In genomic region chr15:102592674-102593073, GRCm38 (mm10) we compare ENCODE assay signal across 14 mouse cellular contexts. TPM values are rescaled to one million over a fixed set of nuclear protein-coding genes. Genes with fewer than 3 reads are reported as not detected.
DNase-seq lines count a peak whose midpoint lies in the region; ATAC-seq and TF ChIP-seq lines count a peak whose summit lies in the region.
"Had no signal": no experiment of that assay in that cellular context is flagged by ENCODE, and none has a peak within 500 bp of the region (broad histone marks: within the 10 kb centered on the region; RNA-seq: fewer than 3 reads in every experiment).

No protein-coding gene starts in this region.

- no peak overlapping the region for H3K4me3 ChIP-seq in midbrain, embryonic 14.5 days (replicated peaks; ENCODE audit: low read depth, low read length)
- H3K4me3 ChIP-seq in midbrain, embryonic 10.5 days, result no peak overlapping the region
- H3K4me3 ChIP-seq in stomach, postnatal 0 days (ENCODE audit: low read depth, low read length), result no peak overlapping the region
- H3K4me3 ChIP-seq: embryonic facial prominence, embryonic 13.5 days; limb, embryonic 15.5 days had no signal

- peaks cover 9% of the 10 kb centered on the region; the same call in 1 of the 2 replicates for H3K4me1 ChIP-seq in midbrain, embryonic 14.5 days (ENCODE audit: control insufficient read depth, insufficient read depth, low read length)
- H3K4me1 ChIP-seq in midbrain, embryonic 10.5 days, result no peaks in the 10 kb centered on the region
- H3K4me1 ChIP-seq in stomach, postnatal 0 days (replicated peaks; ENCODE audit: control insufficient read depth, insufficient read depth), result 0 out of 2 replicates have a peak, but pooled peaks cover 5% of the 10 kb centered on the region

- no peaks in the 10 kb centered on the region for H3K36me3 ChIP-seq in midbrain, embryonic 14.5 days (ENCODE audit: control insufficient read depth, insufficient read depth, low read length)
- H3K36me3 ChIP-seq in midbrain, embryonic 10.5 days, result peaks cover 6% of the 10 kb centered on the region; the same call in 1 of the 2 replicates
- 0 out of 2 replicates have a peak, but pooled peaks cover 2% of the 10 kb centered on the region for H3K36me3 ChIP-seq in stomach, postnatal 0 days (ENCODE audit: control insufficient read depth, insufficient read depth, low read length)

- 36% methylated on average over 1 of the region's 1 CpGs for WGBS in midbrain, embryonic 14.5 days
- WGBS in midbrain, embryonic 10.5 days, result 71% methylated on average over 1 of the region's 1 CpGs
- 27% methylated on average over 1 of the region's 1 CpGs for WGBS in stomach, postnatal 0 days

- no peaks in the 10 kb centered on the region for H3K27me3 ChIP-seq in midbrain, embryonic 14.5 days (ENCODE audit: control insufficient read depth, insufficient read depth, low read length)
- H3K27me3 ChIP-seq in midbrain, embryonic 10.5 days (ENCODE audit: low read depth, poor library complexity, severe bottlenecking), result no peaks in the 10 kb centered on the region
- H3K27me3 ChIP-seq in Patski, result no peaks in the 10 kb centered on the region
- H3K27me3 ChIP-seq in stomach, postnatal 0 days (ENCODE audit: control insufficient read depth, insufficient read depth, low read length), result no peaks in the 10 kb centered on the region
- H3K27me3 ChIP-seq: embryonic facial prominence, embryonic 13.5 days; limb, embryonic 15.5 days had no signal

- H3K9me3 ChIP-seq in midbrain, embryonic 14.5 days (ENCODE audit: control insufficient read depth, low read length), result no peaks in the 10 kb centered on the region
- no peaks in the 10 kb centered on the region for H3K9me3 ChIP-seq in midbrain, embryonic 10.5 days (replicated peaks)
- no peaks in the 10 kb centered on the region for H3K9me3 ChIP-seq in stomach, postnatal 0 days (ENCODE audit: control insufficient read depth, low read length)
- H3K9me3 ChIP-seq: embryonic facial prominence, embryonic 13.5 days; G1E; limb, embryonic 15.5 days had no signal

- DNase-seq in kidney, adult 9 months, result peak; percentile 34
- DNase-seq in kidney, adult 18-20 months, result no peak
- peak; percentile 50 for DNase-seq in midbrain, embryonic 14.5 days
- DNase-seq in midbrain, embryonic 10.5 days (ENCODE audit: low spot score), result no peak
- DNase-seq in Patski (ENCODE audit: low read depth, low spot score), result no peak
- no peak for DNase-seq in stomach, postnatal 0 days (ENCODE audit: low spot score)
- DNase-seq in adrenal gland, postnatal 14 days, result no peak
- DNase-seq: cerebellum, adult 9-11 months had no signal

- in situ Hi-C loops in Patski (cut with MboI; ENCODE audit: low pct_unique_long_range_greater_than_20kb), result no loop called here

- CTCF ChIA-PET in Patski (lab: Charles Lee), result interaction anchor here (1.4 to 2.1 kb wide), 2 partner anchors 16 to 78 kb away, joined by 5 read pairs; no protein-coding TSS in a partner anchor

- H3K4me2 ChIP-seq in midbrain, embryonic 14.5 days (ENCODE audit: low read length), result no peak overlapping the region
- no peak overlapping the region for H3K4me2 ChIP-seq in stomach, postnatal 0 days (replicated peaks; ENCODE audit: low read depth)
- H3K4me2 ChIP-seq: heart, embryonic 11.5 days had no signal

- H3K27ac ChIP-seq in midbrain, embryonic 14.5 days (replicated peaks; ENCODE audit: low read depth, low read length), result no peak overlapping the region
- H3K27ac ChIP-seq in midbrain, embryonic 10.5 days (replicated peaks), result no peak overlapping the region
- H3K27ac ChIP-seq in stomach, postnatal 0 days (replicated peaks), result no peak overlapping the region
- H3K27ac ChIP-seq: limb, embryonic 15.5 days had no signal

- no peak for ATAC-seq in midbrain, embryonic 14.5 days (ENCODE audit: low FRiP score, low TSS enrichment)
- no peak for ATAC-seq in Patski
- ATAC-seq in stomach, postnatal 0 days (ENCODE audit: low FRiP score, low TSS enrichment), result no peak
- ATAC-seq: forebrain, embryonic 14.5 days had no signal

- no peak overlapping the region for H3K9ac ChIP-seq in midbrain, embryonic 14.5 days (replicated peaks; ENCODE audit: low read length)
- no peak overlapping the region for H3K9ac ChIP-seq in stomach, postnatal 0 days (ENCODE audit: low read length)
- H3K9ac ChIP-seq: embryonic facial prominence, embryonic 13.5 days; limb, embryonic 15.5 days had no signal

- POLR2A ChIA-PET in Patski (lab: Charles Lee), result no interaction called here

- TF ChIP-seq EP300 in stomach, postnatal 0 days (optimal IDR thresholded peaks at IDR 0.05), result no peak

- TF ChIP-seq CTCF in Patski (IDR thresholded peaks at IDR 0.05), result peak; percentile 16
- TF ChIP-seq CTCF in stomach, postnatal 0 days (IDR thresholded peaks at IDR 0.05; ENCODE audit: low read depth), result peak; percentile 69

RNA-seq across cellular contexts. Expression of gene Gm28047, which starts 32.2 kb away (rescaled TPM):
- polyA plus RNA-seq in midbrain, embryonic 14.5 days (2014; fragmentation: Nextera tagmentation; extraction: Ambion mirVana), result not detected in 2 replicates
- not detected in 2 replicates for polyA plus RNA-seq in midbrain, embryonic 10.5 days (2016; fragmentation: Nextera tagmentation; extraction: Ambion mirVana)
- polyA plus RNA-seq in Patski (2021), result not detected
- not detected in 2 replicates for polyA plus RNA-seq in stomach, postnatal 0 days (2015; fragmentation: Nextera tagmentation; extraction: Ambion mirVana)
- total RNA-seq in adrenal gland, postnatal 14 days (2021), result 2.8 TPM in 1 of 2 replicates, not detected in the other
- total RNA-seq: G1E; left cerebral cortex, adult 18-20 months had no signal
- polyA plus RNA-seq: embryonic facial prominence, embryonic 13.5 days; forebrain, embryonic 14.5 days; G1E; heart, embryonic 11.5 days; limb, embryonic 15.5 days had no signal

RNA-seq across cellular contexts. Expression of gene Atf7, which starts 32.6 kb away (rescaled TPM):
- 13.0 and 13.2 TPM in 2 replicates for polyA plus RNA-seq in midbrain, embryonic 14.5 days (2014; fragmentation: Nextera tagmentation; extraction: Ambion mirVana)
- polyA plus RNA-seq in midbrain, embryonic 10.5 days (2016; fragmentation: Nextera tagmentation; extraction: Ambion mirVana), result 14.9 and 21.8 TPM in 2 replicates
- polyA plus RNA-seq in Patski (2021), result 39.9 TPM
- polyA plus RNA-seq in stomach, postnatal 0 days (2015; fragmentation: Nextera tagmentation; extraction: Ambion mirVana), result 17.0 and 17.3 TPM in 2 replicates
- 76.1 and 86.7 TPM in 2 replicates for total RNA-seq in adrenal gland, postnatal 14 days (2021)

Comparison
In these comparisons a context has a peak if more than half of its experiments do, and no peak if none do; other contexts are left out.
1. DNase-seq: peak in kidney, adult 9 months (single experiment) and midbrain, embryonic 14.5 days (single experiment); none in kidney, adult 18-20 months (single experiment), midbrain, embryonic 10.5 days (single experiment), Patski (single experiment), stomach, postnatal 0 days (single experiment) and adrenal gland, postnatal 14 days (single experiment).